Mouse (Mus musculus): ENCODE measurements around the gene Iqcf3. TPM values are rescaled to one million over a fixed set of nuclear protein-coding genes. Genes with fewer than 3 reads are reported as not detected.

Gene Iqcf3
- total and polyA plus RNA-seq, 3 experiments, result not detected

DNA sequence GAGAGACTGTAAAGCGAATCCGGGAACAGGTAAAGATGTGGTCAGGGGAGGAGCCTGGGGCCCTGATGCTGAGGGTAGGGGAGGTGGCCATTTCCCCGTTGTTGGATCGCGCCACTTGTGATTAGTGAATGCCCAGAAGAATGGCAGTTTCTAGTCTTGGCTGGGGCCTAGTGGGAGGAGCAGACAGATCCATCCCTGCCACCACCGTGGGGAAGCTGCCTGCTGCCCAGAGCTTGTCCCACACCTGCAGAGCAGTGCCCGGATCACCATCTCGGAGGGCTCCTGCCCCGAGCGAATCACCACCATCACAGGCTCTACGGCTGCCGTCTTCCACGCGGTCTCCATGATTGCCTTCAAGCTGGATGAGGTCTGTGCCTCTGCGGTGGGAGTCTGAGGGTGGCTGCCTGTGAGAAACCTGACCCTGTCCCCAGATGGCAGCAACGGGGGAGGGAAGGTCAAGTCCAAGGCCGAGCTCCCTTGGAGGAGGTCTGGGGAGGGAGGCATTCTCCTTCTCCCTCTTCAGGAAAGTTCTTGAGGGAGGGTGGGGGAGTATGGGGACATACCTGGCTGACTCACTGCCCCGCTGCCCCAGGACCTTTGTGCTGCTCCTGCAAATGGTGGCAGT is 100.9 kb downstream of the Iqcf3 start:
- Histone ChIP-seq H3K36me3 (ENCODE audit: control insufficient read depth, insufficient read depth, low read length) (no peaks in the 10 kb centered on the region), H3K9ac (ENCODE audit: low read depth, low read length) (no peak overlapping the region), H3K4me1 (ENCODE audit: control insufficient read depth, insufficient read depth, low read length) (peaks cover 3% of the 10 kb centered on the region; the same call in 1 of the 2 replicates), H3K27ac (no peak overlapping the region), H3K27me3 (ENCODE audit: control insufficient read depth, insufficient read depth, low read length) (no peaks in the 10 kb centered on the region), H3K79me2 (replicated peaks; ENCODE audit: control insufficient read depth, insufficient read depth, low read length) (0 out of 2 replicates have a peak, but pooled peaks cover 2% of the 10 kb centered on the region), H3K4me3 (no peak overlapping the region)
- DNase-seq, result no peak
- TF ChIP-seq POLR2A (IDR thresholded peaks at IDR 0.05; ENCODE audit: insufficient read depth, low read depth, low read length) (no peak), EP300 (IDR thresholded peaks at IDR 0.05; ENCODE audit: insufficient read depth, low read depth, low read length) (no peak), CTCF (IDR thresholded peaks at IDR 0.05) (no peak)
- WGBS, result 82% methylated on average over 18 of the region's 18 CpGs
- intact Hi-C loops (cut with DNase I), result no loop called here

DNA sequence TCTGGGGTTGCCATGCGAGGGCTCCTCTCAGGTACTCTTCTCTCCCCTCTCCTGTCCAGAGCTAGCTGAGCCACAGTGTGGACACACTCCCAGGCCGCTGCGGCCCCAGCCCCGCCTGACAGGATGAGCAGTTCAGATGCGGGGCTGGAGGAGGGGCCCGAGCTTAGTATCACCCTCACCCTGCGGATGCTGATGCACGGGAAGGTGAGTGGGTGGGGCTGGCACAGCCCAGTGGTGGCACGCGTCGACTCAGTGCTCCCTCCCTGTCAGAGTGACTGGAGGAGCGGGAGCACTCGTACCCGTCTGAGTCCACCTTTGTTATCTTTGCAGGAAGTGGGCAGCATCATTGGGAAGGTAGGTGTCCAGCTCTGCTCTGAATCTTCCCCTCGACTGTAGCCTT is 101.5 kb downstream of the Iqcf3 start:
- peaks cover 3% of the 10 kb centered on the region; the same call in 1 of the 2 replicates for H3K4me1 ChIP-seq (ENCODE audit: control insufficient read depth, insufficient read depth, low read length)
- no peak overlapping the region for H3K4me3 ChIP-seq
- no peaks in the 10 kb centered on the region for H3K27me3 ChIP-seq (ENCODE audit: control insufficient read depth, insufficient read depth, low read length)
- no peak overlapping the region for H3K9ac ChIP-seq (ENCODE audit: low read depth, low read length)
- H3K27ac ChIP-seq, result no peak overlapping the region
- DNase-seq, result no peak
- 0 out of 2 replicates have a peak, but pooled peaks cover 2% of the 10 kb centered on the region for H3K79me2 ChIP-seq (replicated peaks; ENCODE audit: control insufficient read depth, insufficient read depth, low read length)
- intact Hi-C loops (cut with DNase I), result no loop called here
- WGBS, result 76% methylated on average over 15 of the region's 15 CpGs
- TF ChIP-seq EP300 (IDR thresholded peaks at IDR 0.05; ENCODE audit: insufficient read depth, low read depth, low read length) (no peak), POLR2A (IDR thresholded peaks at IDR 0.05; ENCODE audit: insufficient read depth, low read depth, low read length) (no peak), CTCF (IDR thresholded peaks at IDR 0.05) (no peak)
- no peaks in the 10 kb centered on the region for H3K36me3 ChIP-seq (ENCODE audit: control insufficient read depth, insufficient read depth, low read length)

DNA sequence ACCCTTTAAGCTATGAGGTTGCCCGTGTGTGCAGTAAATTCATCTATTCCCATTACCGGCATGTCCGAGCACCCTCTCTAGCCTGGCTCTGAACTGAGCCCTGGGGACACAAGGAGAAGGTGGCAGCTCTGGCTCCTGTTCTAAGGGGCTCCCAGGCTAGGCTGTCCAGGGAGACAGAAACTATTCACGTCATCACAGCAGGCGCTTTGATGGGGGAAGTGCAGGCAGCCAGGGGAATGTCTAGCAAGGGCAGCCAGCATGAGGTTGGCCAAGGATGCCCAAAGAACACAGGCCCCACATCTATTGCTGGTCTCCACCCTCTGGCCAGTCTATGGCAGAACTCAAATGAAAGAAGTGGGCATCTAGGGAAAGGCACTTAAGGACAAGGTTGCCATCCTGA is 103.5 kb downstream of the Iqcf3 start:
- peak in 1 of 2 experiments; percentile 77 for DNase-seq
- Histone ChIP-seq H3K36me3 (ENCODE audit: control insufficient read depth, insufficient read depth, low read length) (no peaks in the 10 kb centered on the region), H3K79me2 (replicated peaks; ENCODE audit: control insufficient read depth, insufficient read depth, low read length) (0 out of 2 replicates have a peak, but pooled peaks cover 2% of the 10 kb centered on the region), H3K27ac (peak overlapping the region; percentile 82), H3K4me3 (no peak overlapping the region), H3K4me1 (ENCODE audit: control insufficient read depth, insufficient read depth, low read length) (peaks cover 10% of the 10 kb centered on the region), H3K9ac (ENCODE audit: low read depth, low read length) (no peak overlapping the region), H3K27me3 (ENCODE audit: control insufficient read depth, insufficient read depth, low read length) (no peaks in the 10 kb centered on the region)
- intact Hi-C loops (cut with DNase I), result no loop called here
- WGBS, result 61% methylated on average over 5 of the region's 5 CpGs
- TF ChIP-seq EP300 (IDR thresholded peaks at IDR 0.05; ENCODE audit: insufficient read depth, low read depth, low read length), result 0 out of 2 replicates have a peak, but pooled peaks have one; percentile 60
- peak; percentile 12; the same call in 1 of the 2 replicates for TF ChIP-seq CTCF (IDR thresholded peaks at IDR 0.05)
- TF ChIP-seq POLR2A (IDR thresholded peaks at IDR 0.05; ENCODE audit: insufficient read depth, low read depth, low read length), result peak; percentile 48; the same call in 1 of the 2 replicates

DNA sequence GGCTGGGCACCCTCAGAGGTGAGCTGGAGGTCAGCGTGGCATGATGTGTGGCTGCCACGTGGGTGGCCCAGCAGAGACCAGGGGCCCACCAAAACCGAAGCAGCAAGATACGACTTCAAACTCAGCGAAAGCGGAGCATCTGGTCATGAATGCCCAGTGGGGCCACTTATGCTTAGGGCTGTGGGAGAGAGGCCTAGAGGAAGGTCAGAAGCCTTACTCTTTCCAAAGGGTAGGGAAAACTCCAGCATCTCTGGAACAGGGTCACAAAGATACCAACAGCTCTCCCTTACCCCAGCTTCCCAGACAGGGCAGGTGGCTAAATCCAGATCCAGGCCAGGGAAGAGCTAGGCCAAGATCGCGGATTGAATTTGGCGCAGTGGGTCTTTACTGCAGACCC is 104.3 kb downstream of the Iqcf3 start:
- H3K27me3 ChIP-seq (ENCODE audit: control insufficient read depth, insufficient read depth, low read length), result no peaks in the 10 kb centered on the region
- H3K9ac ChIP-seq (ENCODE audit: low read depth, low read length), result no peak overlapping the region; the same call in 1 of the 2 replicates
- H3K4me3 ChIP-seq, result no peak overlapping the region
- H3K79me2 ChIP-seq (replicated peaks; ENCODE audit: control insufficient read depth, insufficient read depth, low read length), result 0 out of 2 replicates have a peak, but pooled peaks cover 2% of the 10 kb centered on the region
- no peak for DNase-seq
- peaks cover 10% of the 10 kb centered on the region for H3K4me1 ChIP-seq (ENCODE audit: control insufficient read depth, insufficient read depth, low read length)
- WGBS, result 76% methylated on average over 9 of the region's 9 CpGs
- TF ChIP-seq CTCF (IDR thresholded peaks at IDR 0.05) (no peak), EP300 (IDR thresholded peaks at IDR 0.05; ENCODE audit: insufficient read depth, low read depth, low read length) (no peak), POLR2A (IDR thresholded peaks at IDR 0.05; ENCODE audit: insufficient read depth, low read depth, low read length) (no peak)
- H3K36me3 ChIP-seq (ENCODE audit: control insufficient read depth, insufficient read depth, low read length), result no peaks in the 10 kb centered on the region
- peak overlapping the region; percentile 82 for H3K27ac ChIP-seq
- intact Hi-C loops (cut with DNase I), result no loop called here

DNA sequence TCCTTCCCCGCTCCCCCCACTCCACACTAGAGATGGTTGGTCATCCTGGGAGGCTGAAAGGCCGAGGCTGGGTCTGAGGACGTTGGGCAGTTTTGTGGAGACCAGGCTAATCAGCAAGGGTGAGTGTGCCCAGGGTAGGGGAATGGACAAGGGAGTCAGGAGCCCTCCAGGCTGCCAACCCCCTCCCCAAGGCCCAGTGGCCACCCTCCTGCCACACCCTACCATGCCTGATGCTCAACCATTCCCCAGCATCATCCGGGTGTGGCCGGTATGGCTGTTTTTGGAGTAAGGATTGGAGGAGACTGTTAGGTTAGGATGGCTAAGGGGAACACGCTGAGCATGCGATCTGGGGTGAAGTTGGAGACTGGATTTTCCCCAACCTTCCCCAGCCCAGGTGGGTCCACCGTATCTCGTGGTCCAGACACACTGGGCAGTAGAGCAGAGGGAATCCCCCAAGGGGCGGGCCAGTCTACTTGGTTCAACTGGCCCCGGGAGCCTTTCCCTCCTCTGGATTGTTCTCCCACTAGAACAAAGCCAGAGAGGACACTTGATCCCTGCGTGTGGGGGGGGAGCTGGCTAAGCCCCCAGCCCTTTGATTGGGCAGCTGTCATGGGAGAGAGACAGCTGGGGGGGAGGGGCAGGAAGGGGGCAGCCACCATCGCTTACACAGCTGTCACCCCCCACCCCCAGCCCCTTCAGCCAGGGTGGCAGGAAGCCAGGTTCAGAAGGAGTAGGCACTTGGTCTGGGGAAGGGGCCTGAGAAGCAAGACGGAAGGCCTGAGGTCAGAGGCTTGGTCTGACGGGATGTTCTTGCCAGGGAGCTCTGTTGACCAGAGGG is 104.9 kb downstream of the Iqcf3 start:
- no peak for TF ChIP-seq CTCF (IDR thresholded peaks at IDR 0.05)
- TF ChIP-seq EP300 (IDR thresholded peaks at IDR 0.05; ENCODE audit: insufficient read depth, low read depth, low read length), result no peak
- TF ChIP-seq POLR2A (IDR thresholded peaks at IDR 0.05; ENCODE audit: insufficient read depth, low read depth, low read length), result no peak
- peaks cover 10% of the 10 kb centered on the region for H3K4me1 ChIP-seq (ENCODE audit: control insufficient read depth, insufficient read depth, low read length)
- no peaks in the 10 kb centered on the region for H3K27me3 ChIP-seq (ENCODE audit: control insufficient read depth, insufficient read depth, low read length)
- 0 out of 2 replicates have a peak, but pooled peaks cover 2% of the 10 kb centered on the region for H3K79me2 ChIP-seq (replicated peaks; ENCODE audit: control insufficient read depth, insufficient read depth, low read length)
- no peaks in the 10 kb centered on the region for H3K36me3 ChIP-seq (ENCODE audit: control insufficient read depth, insufficient read depth, low read length)
- intact Hi-C loops (cut with DNase I), result no loop called here
- WGBS, result 64% methylated on average over 15 of the region's 15 CpGs
- no peak overlapping the region for H3K4me3 ChIP-seq
- no peak for DNase-seq
- H3K9ac ChIP-seq (ENCODE audit: low read depth, low read length), result no peak overlapping the region; the same call in 1 of the 2 replicates
- peak overlapping the region; percentile 82 for H3K27ac ChIP-seq
